Mouse (Mus musculus) midbrain, embryonic 13.5 days (tissue): ENCODE measurements around the gene Dennd5b. TPM values are rescaled to one million over a fixed set of nuclear protein-coding genes. Genes with fewer than 3 reads are reported as not detected.

ENCODE experiments used
- ATAC-seq: fragments of 200-750 bp; cut with Nextera tagmentation; 2 replicates; pipeline ENCODE4 v1.8.0; 2017; ENCODE audit warnings: mild to moderate bottlenecking, moderate TSS enrichment, moderate library complexity
- H3K27ac ChIP-seq: fragments of 300-500 bp; sonication (generic); 2 replicates; pipeline ENCODE4 v1.5.1; 2015; ENCODE audit warnings: inconsistent platforms, mild to moderate bottlenecking, moderate library complexity
- H3K27me3 ChIP-seq: fragments of 300-500 bp; sonication (generic); 2 replicates; pipeline ENCODE4 v1.6.1; 2015; ENCODE audit warnings: mild to moderate bottlenecking, inconsistent platforms
- H3K36me3 ChIP-seq: fragments of 300-500 bp; sonication (generic); 2 replicates; pipeline ENCODE4 v1.6.1; 2015; ENCODE audit warnings: mild to moderate bottlenecking, inconsistent platforms
- H3K4me1 ChIP-seq: fragments of 300-500 bp; sonication (generic); replicated peaks from 2 replicates; pipeline ENCODE4 v1.6.1; 2015; ENCODE audit warnings: inconsistent platforms
- H3K4me2 ChIP-seq: fragments of 300-500 bp; sonication (generic); replicated peaks from 2 replicates; pipeline ENCODE4 v1.6.1; 2015; ENCODE audit warnings: moderate library complexity, mild to moderate bottlenecking, inconsistent platforms
- H3K4me3 ChIP-seq: fragments of 300-500 bp; sonication (generic); replicated peaks from 2 replicates; pipeline ENCODE4 v1.5.1; 2015; ENCODE audit warnings: mild to moderate bottlenecking, inconsistent platforms
- H3K9ac ChIP-seq: fragments of 300-500 bp; sonication (generic); replicated peaks from 2 replicates; pipeline ENCODE4 v1.6.1; 2015; ENCODE audit warnings: mild to moderate bottlenecking, inconsistent platforms
- H3K9me3 ChIP-seq: fragments of 300-500 bp; sonication (generic); 2 replicates; pipeline ENCODE4 v1.6.1; 2016; ENCODE audit warnings: mild to moderate bottlenecking, inconsistent platforms
- WGBS: fragments of 180-500 bp; shearing (Covaris S2); methylation state at CpG from one replicate; pipeline ENCODE4 v1.1.7; 2015; 5-methylcytosine and 5-hydroxymethylcytosine counted together
- polyA plus RNA-seq: library from polyadenylated mRNA; unstranded; fragments of >200 nt; fragmentation: Nextera tagmentation; extraction: Ambion mirVana; gene quantifications from 2 replicates; pipeline ENCODE4 v1.2.1, GENCODE M21; 2015

Gene Dennd5b
- polyA plus RNA-seq, 1 experiment from 2014 or later = 19.2 TPM

- Histone ChIP-seq H3K9ac (no peak overlapping the region), H3K9me3 (no peaks in the 10 kb centered on the region), H3K4me3 (no peak overlapping the region), H3K27me3 (no peaks in the 10 kb centered on the region), H3K4me1 (no peaks in the 10 kb centered on the region; the same call in 1 of the 2 replicates), H3K27ac (no peak overlapping the region), H3K36me3 (peaks cover 3% of the 10 kb centered on the region; the same call in 1 of the 2 replicates), H3K4me2 (no peak overlapping the region)
- no peak for ATAC-seq
- WGBS = 88% methylated on average over 5 of the region's 5 CpGs
These were observed 40.7 kb downstream of the Dennd5b start for GRCm38 (mm10) chr6:149060670-149061387.

DNA sequence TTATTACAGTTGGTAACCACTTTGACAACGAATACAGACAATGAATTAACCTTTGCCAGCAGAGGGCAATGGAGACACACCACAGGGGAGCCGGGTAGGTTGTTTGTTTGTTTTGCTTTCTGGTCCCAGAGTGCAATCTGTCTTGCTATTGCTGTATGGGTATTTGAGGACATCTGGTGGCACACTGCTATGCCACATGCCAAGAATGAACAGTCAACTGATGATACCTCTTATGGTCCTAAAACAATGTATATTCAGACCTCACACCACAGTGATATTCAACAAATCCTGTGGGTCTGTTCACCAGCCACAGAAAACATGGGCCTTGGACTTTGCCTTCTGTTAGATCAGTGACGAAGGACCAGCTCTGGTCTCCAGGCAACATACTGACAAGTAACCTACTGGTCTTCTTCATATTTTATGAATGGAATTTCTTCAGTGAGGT, 43.5 kb downstream of the Dennd5b start:
- no peak for ATAC-seq
- WGBS = 67% methylated on average over 3 of the region's 3 CpGs
- H3K27me3 ChIP-seq = no peaks in the 10 kb centered on the region

DNA sequence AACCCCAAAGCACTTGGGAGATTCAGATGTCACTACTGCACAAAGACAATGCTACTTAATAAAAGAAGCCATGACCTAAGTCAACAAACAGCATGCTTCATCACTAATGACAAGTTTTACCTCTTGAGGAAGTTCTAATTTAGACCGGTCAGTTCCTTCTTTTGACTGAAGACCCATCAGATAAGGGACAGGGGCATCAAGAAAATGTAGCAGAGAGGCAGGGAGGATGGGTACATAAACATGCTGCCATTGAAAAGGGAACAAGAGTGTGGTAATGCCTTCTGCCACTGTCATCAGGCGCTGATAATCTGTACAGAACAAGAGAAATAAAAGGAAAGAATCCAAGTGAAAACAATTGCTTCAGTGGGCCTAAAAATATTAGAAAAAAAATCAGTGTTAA, 46.7 kb downstream of the Dennd5b start:
- Histone ChIP-seq H3K27ac (no peak overlapping the region), H3K9me3 (no peaks in the 10 kb centered on the region), H3K9ac (no peak overlapping the region), H3K36me3 (peaks cover 3% of the 10 kb centered on the region; the same call in 1 of the 2 replicates), H3K27me3 (no peaks in the 10 kb centered on the region), H3K4me2 (no peak overlapping the region), H3K4me1 (no peaks in the 10 kb centered on the region), H3K4me3 (no peak overlapping the region)
- 93% methylated on average over 2 of the region's 2 CpGs for WGBS
- no peak for ATAC-seq

More for the DNA sequence above, 43.5 kb downstream of the Dennd5b start:
- Histone ChIP-seq H3K9me3 (no peaks in the 10 kb centered on the region), H3K27ac (no peak overlapping the region), H3K4me1 (no peaks in the 10 kb centered on the region), H3K9ac (no peak overlapping the region), H3K4me3 (no peak overlapping the region), H3K36me3 (peaks cover 5% of the 10 kb centered on the region; the same call in 1 of the 2 replicates), H3K4me2 (no peak overlapping the region)

DNA sequence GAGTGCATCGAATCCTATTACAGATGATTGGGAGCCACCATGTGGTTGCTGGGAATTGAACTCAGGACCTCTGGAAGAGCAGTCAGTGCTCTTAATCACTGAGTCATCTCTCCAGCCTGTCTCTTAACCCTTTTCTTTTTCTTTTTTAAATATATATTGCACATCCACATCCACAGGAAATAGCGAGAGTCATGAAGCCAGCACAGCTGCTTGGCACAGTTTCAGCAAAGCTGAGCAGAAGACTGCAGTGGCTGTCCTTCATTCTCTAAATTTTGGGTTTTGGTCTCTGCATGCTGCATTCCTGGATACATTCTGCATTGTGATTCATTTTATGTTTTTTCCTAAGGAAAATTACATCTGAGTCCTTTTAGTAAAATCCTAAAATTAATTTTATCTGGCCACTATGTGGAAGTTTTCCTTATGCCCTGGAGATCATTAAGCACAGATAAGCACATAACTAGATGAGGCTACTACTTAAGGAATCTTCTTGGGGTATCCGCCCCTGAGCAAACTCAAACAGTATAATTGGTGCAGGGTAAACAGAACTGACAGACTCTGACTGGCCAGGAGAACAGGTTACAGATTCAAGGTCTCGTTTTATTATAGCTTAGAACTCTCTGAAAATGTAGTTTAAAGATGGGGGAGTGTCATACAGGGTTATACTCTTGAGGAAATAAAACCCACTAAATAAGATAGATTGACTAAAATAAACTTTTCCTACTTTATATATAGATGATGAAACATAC, 50.3 kb downstream of the Dennd5b start:
- Histone ChIP-seq H3K27ac (no peak overlapping the region), H3K9me3 (no peaks in the 10 kb centered on the region), H3K4me3 (no peak overlapping the region), H3K27me3 (no peaks in the 10 kb centered on the region), H3K4me2 (no peak overlapping the region), H3K36me3 (0 out of 2 replicates have a peak, but pooled peaks cover 7% of the 10 kb centered on the region), H3K9ac (no peak overlapping the region), H3K4me1 (no peaks in the 10 kb centered on the region)
- ATAC-seq = no peak
- 89% methylated on average over 4 of the region's 4 CpGs for WGBS

DNA sequence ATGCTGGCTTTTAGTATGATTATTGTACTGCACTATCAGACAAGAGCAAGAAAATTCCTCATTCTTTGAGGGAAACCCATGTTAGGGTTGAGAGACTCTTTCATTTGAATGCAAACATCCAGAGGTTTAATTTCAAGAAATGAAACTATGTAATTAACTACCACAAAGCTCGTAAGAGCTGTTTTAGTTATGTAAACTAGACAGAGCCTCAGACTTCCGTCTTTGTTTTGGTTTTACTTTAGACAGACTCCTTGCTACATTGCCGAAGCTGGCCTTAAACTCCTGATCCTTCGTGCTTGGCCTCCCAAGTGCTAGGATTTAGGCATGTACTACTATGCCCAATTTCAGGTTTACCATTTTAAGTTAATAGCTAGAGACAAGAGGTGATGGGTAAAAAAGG, 61.4 kb downstream of the Dennd5b start:
- Histone ChIP-seq H3K9me3 (no peaks in the 10 kb centered on the region), H3K9ac (no peak overlapping the region), H3K27ac (no peak overlapping the region), H3K27me3 (no peaks in the 10 kb centered on the region), H3K4me1 (no peaks in the 10 kb centered on the region), H3K4me2 (no peak overlapping the region), H3K36me3 (peaks cover 20% of the 10 kb centered on the region), H3K4me3 (no peak overlapping the region)
- WGBS = 85% methylated on average over 4 of the region's 4 CpGs
- ATAC-seq = no peak

DNA sequence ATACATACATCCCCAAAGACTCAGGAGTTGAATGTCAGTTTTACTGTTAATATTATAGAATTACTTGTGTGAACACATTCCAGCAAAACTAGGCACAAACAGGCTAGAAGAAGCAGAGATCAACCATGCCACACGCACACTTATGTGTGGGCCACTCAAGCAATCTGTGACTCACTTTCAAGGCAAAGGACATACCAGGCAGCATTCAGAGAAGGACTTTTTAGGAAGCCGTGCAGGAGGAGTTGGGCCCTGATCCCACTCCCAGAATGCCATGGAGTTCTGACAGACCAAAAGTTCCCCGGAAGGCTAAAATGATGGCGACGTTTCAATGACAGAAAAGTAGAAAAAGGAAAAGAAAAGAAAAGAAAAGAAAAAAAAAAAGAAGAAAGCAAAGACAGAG, 69.3 kb downstream of the Dennd5b start:
- WGBS = 91% methylated on average over 5 of the region's 5 CpGs
- Histone ChIP-seq H3K27ac (no peak overlapping the region), H3K9me3 (no peaks in the 10 kb centered on the region), H3K9ac (no peak overlapping the region), H3K4me2 (no peak overlapping the region), H3K4me3 (no peak overlapping the region), H3K4me1 (no peaks in the 10 kb centered on the region), H3K36me3 (peaks cover 35% of the 10 kb centered on the region), H3K27me3 (no peaks in the 10 kb centered on the region)
- ATAC-seq = no peak

DNA sequence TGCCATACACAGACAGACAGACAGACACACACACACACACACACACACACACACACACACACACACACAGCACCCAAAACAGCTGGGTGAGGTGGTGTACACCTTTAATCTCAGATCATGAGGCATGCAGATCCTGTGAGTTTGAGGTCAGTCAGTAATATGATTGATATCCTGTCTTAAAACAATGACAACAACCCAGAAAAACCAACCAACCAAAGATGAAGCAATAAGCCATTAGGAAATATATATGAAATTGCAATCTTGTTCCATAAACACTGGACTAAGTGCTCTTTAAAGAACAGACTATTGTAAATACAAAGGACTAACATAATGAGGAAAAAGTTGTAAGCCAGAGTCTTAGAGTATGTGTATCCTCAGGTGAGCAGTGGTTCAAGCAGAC, 70.1 kb downstream of the Dennd5b start:
- H3K27ac ChIP-seq = no peak overlapping the region

GRCm38 (mm10) chr6:149018431-149018830, 83.0 kb downstream of the Dennd5b start:
- Histone ChIP-seq H3K9ac (no peak overlapping the region), H3K4me2 (no peak overlapping the region), H3K4me3 (no peak overlapping the region), H3K27me3 (no peaks in the 10 kb centered on the region), H3K27ac (no peak overlapping the region), H3K9me3 (no peaks in the 10 kb centered on the region), H3K4me1 (no peaks in the 10 kb centered on the region), H3K36me3 (peaks cover 78% of the 10 kb centered on the region)
- WGBS = 82% methylated on average over 5 of the region's 5 CpGs
- no peak for ATAC-seq

More for the DNA sequence above, 70.1 kb downstream of the Dennd5b start:
- Histone ChIP-seq H3K36me3 (peaks cover 40% of the 10 kb centered on the region), H3K4me3 (no peak overlapping the region), H3K4me1 (no peaks in the 10 kb centered on the region), H3K27me3 (no peaks in the 10 kb centered on the region), H3K9ac (no peak overlapping the region), H3K4me2 (no peak overlapping the region), H3K9me3 (no peaks in the 10 kb centered on the region)
- no peak for ATAC-seq

GRCm38 (mm10) chr6:149010766-149011301, 90.6 kb downstream of the Dennd5b start:
- Histone ChIP-seq H3K4me2 (no peak overlapping the region), H3K9me3 (no peaks in the 10 kb centered on the region), H3K27ac (no peak overlapping the region), H3K4me3 (no peak overlapping the region), H3K9ac (no peak overlapping the region), H3K36me3 (peaks cover 81% of the 10 kb centered on the region), H3K27me3 (no peaks in the 10 kb centered on the region), H3K4me1 (no peaks in the 10 kb centered on the region)
- ATAC-seq = no peak

DNA sequence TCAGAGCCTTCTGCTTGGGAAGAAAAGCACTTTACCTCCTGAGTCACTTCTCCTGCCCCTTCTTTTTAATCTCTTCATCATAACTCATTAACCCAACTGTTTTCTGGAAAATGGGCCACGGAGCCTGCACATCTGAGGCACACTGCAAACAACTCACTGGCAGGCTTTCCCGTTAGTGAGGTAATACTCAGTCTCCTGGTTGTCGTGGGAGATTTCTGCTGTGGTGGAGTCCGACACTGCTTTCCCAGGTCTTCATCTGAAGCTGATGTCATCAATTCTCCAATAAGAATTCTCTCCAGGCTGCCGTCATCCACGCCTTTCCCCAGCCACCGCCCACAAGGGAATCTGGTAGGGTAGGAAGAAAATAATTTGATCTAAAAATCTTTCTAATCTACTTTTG, 96.5 kb downstream of the Dennd5b start:
- no peak overlapping the region for H3K27ac ChIP-seq
- H3K9ac ChIP-seq = no peak overlapping the region
- no peaks in the 10 kb centered on the region for H3K9me3 ChIP-seq
- H3K4me2 ChIP-seq = no peak overlapping the region
- no peak overlapping the region for H3K4me3 ChIP-seq
- ATAC-seq = no peak
- peaks cover 89% of the 10 kb centered on the region for H3K36me3 ChIP-seq
- no peaks in the 10 kb centered on the region for H3K27me3 ChIP-seq
- no peaks in the 10 kb centered on the region for H3K4me1 ChIP-seq
- 88% methylated on average over 7 of the region's 7 CpGs for WGBS

DNA sequence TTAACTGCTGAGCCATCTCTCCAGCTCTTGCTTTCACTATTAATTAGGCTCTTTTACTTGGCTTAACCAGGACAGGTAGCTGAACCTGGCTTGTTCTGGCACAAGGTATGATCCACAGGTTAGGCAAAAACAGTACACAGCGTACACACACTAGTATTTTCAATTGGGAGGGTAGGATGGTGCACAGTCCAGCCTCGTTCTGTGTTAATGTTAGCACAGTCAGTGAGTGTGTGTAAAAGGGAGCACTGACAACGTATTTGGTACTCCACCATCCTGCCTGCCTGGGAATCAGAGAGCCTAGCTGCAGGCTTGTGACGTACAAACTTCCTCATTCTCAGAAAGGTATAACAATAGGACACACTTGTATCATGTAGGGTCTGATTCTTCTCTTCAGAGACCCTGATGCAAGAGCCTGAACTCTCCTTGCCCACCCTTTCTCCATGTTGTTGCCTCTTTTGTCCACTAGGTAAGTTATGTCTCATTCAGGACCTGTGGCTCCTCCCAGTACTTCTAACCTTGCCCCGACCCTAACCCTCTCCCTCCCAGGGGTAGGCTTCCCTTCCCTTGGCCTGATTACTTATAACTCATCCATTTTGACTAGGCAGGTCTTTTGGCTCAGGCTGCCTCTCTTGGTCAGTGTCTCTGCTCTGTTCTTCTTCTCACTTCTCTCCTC, 107.0 kb downstream of the Dennd5b start:
- no peak overlapping the region for H3K4me2 ChIP-seq
- no peaks in the 10 kb centered on the region for H3K27me3 ChIP-seq
- no peak overlapping the region for H3K27ac ChIP-seq
- no peak overlapping the region for H3K9ac ChIP-seq
- H3K4me3 ChIP-seq = no peak overlapping the region
- H3K9me3 ChIP-seq = no peaks in the 10 kb centered on the region
- ATAC-seq = peak; percentile 67
- peaks cover 38% of the 10 kb centered on the region for H3K36me3 ChIP-seq
- peaks cover 14% of the 10 kb centered on the region for H3K4me1 ChIP-seq
- WGBS = 66% methylated on average over 5 of the region's 5 CpGs
